Mouse (Mus musculus) midbrain, embryonic 12.5 days (tissue): Measurements from ENCODE around the gene Brsk1. TPM values are rescaled to one million over a fixed set of nuclear protein-coding genes. Genes with fewer than 3 reads are reported as not detected.

Experiments
- ATAC-seq: fragments of 200-750 bp; cut with Nextera tagmentation; 2 replicates; pipeline ENCODE4 v1.8.0; 2017; ENCODE audit warnings: low read depth, moderate TSS enrichment, moderate library complexity; ENCODE audit not compliant: low FRiP score
- H3K27ac ChIP-seq: fragments of 300-500 bp; sonication (generic); replicated peaks from 2 replicates; pipeline ENCODE4 v1.5.1; 2016; ENCODE audit warnings: mild to moderate bottlenecking
- H3K27me3 ChIP-seq: fragments of 300-500 bp; sonication (generic); 2 replicates; pipeline ENCODE4 v1.6.1; 2016; ENCODE audit warnings: mild to moderate bottlenecking
- H3K36me3 ChIP-seq: fragments of 300-500 bp; sonication (generic); 2 replicates; pipeline ENCODE4 v1.6.1; 2016
- H3K4me1 ChIP-seq: fragments of 300-500 bp; sonication (generic); 2 replicates; pipeline ENCODE4 v1.6.1; 2016
- H3K4me2 ChIP-seq: fragments of 300-500 bp; sonication (generic); replicated peaks from 2 replicates; pipeline ENCODE4 v1.6.1; 2016; ENCODE audit warnings: mild to moderate bottlenecking, moderate library complexity
- H3K4me3 ChIP-seq: fragments of 300-500 bp; sonication (generic); 2 replicates; pipeline ENCODE4 v1.5.1; 2016; ENCODE audit warnings: mild to moderate bottlenecking
- H3K9ac ChIP-seq: fragments of 300-500 bp; sonication (generic); replicated peaks from 2 replicates; pipeline ENCODE4 v1.6.1; 2016; ENCODE audit warnings: mild to moderate bottlenecking, moderate library complexity
- H3K9me3 ChIP-seq: fragments of 300-500 bp; sonication (generic); 2 replicates; pipeline ENCODE4 v1.6.1; 2016; ENCODE audit warnings: mild to moderate bottlenecking
- WGBS: fragments of 180-500 bp; shearing (Covaris S2); methylation state at CpG from one replicate; pipeline ENCODE4 v1.1.7; 2016; 5-methylcytosine and 5-hydroxymethylcytosine counted together
- polyA plus RNA-seq: library from polyadenylated mRNA; unstranded; fragments of >200 nt; fragmentation: Nextera tagmentation; extraction: Ambion mirVana; gene quantifications from 2 replicates; pipeline ENCODE4 v1.2.1, GENCODE M21; 2016

Brsk1 gene
- polyA plus RNA-seq, 1 experiment from 2014 or later: 5.7 TPM

DNA sequence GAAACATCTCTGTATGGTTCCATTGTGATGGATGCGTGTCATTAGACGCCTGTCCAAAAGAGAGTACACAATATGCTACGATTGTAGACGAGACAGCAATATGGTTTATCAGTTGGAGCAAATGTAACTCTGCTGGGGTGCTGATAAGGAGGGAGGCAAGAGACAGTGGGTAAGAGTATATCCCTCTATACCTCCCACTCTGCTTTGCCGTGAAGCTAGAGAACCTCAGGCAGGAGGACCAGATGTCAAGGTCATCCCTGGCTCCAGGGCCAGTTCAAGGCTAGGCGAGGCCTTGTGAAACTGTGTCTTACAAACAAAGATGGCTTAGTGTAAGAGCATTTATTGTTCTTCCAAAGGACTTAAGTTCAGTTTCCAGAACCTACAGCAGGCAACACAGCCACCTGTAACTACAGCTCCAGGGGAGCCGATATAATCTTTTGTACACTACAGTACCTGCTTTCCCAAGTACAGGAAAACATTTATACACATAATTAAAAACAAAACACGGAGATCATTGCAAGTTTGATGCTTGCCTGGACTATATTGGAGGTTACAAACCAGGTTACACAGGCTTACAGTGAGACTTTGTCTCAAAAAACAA, 19.6 kb upstream of the Brsk1 start:
- Histone ChIP-seq H3K4me2 (no peak overlapping the region), H3K4me1 (no peaks in the 10 kb centered on the region), H3K27me3 (no peaks in the 10 kb centered on the region), H3K9ac (no peak overlapping the region), H3K9me3 (no peaks in the 10 kb centered on the region), H3K4me3 (no peak overlapping the region), H3K27ac (no peak overlapping the region), H3K36me3 (peaks cover 87% of the 10 kb centered on the region)
- ATAC-seq: no peak
- whole genome bisulfite sequencing: 89% methylated on average over 8 of the region's 8 CpGs

DNA sequence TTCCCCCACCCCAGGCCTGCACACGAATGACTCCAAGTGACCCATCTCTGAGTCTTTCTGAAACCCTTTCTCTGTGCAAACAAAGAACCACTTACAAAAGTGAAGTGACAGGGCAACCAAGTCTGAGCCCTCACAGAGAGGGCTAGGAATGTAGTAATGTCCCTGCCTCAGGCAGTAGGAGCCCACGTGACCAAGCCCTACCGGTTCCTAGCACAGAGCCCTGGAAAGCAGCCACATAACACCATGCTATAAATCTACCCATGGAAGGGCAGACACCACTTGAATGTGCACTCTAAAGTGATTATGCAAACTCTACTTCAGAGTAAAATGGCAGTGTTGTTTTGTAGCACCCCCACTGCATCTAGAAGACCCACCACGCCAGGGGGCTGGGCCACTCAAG, 18.4 kb upstream of the Brsk1 start:
- H3K9ac ChIP-seq: no peak overlapping the region
- H3K4me2 ChIP-seq: no peak overlapping the region
- no peaks in the 10 kb centered on the region for H3K4me1 ChIP-seq
- peaks cover 81% of the 10 kb centered on the region for H3K36me3 ChIP-seq
- no peak for ATAC-seq
- no peaks in the 10 kb centered on the region for H3K9me3 ChIP-seq
- no peak overlapping the region for H3K27ac ChIP-seq
- WGBS: 81% methylated on average over 4 of the region's 4 CpGs
- no peak overlapping the region for H3K4me3 ChIP-seq
- no peaks in the 10 kb centered on the region for H3K27me3 ChIP-seq

DNA sequence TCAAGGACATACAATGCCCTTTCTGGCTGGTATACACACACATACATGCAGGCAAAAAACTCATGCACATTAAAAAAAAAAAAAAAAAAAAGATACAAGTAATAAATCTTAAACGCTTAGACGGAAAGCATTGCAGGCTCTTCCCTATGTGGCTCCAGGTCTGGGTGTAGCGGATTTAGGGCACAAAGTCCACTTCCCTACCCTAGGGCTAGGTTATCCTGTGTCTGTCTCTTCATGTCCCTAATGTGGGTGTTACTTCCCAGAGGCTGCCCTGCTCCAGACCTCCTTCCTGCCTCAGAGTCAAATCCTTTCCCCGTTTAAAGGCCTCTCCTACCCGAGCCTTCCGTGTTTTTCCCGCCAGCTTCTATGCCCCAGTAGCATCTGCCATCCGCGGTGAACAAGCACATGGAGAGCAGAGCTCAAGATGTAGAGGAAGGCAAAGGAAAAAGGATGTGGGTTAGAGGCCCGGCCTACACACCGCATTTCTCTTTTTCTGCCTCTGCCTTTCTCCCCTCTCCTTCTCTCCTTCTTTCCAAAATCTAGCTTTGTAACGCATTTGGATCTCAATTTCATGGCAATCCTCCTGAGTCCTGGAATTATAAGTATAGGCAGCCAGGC, 16.2 kb upstream of the Brsk1 start:
- Histone ChIP-seq H3K4me3 (no peak overlapping the region), H3K9me3 (no peaks in the 10 kb centered on the region), H3K4me1 (no peaks in the 10 kb centered on the region), H3K27ac (no peak overlapping the region), H3K4me2 (no peak overlapping the region), H3K9ac (no peak overlapping the region), H3K36me3 (peaks cover 74% of the 10 kb centered on the region), H3K27me3 (no peaks in the 10 kb centered on the region)
- WGBS: 94% methylated on average over 12 of the region's 12 CpGs
- no peak for ATAC-seq

DNA sequence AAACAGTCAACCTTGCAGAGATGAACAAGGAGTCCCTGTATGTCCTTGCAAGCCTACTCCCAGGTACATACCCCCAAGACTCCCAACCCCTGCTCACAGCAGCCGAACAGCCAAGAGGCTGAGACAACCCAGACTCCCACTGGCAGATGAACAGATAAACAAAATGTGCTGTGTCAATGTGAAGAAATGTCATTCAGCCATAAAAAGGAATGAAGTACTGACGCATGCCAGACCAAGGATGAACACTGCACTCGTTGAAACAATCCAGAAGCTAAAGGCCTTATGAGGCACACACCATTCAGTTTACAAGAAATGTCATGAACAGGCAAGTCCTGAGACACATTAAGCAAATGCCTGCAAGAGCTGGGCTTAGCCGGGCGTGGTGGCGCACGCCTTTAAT, 15.2 kb upstream of the Brsk1 start:
- H3K27me3 ChIP-seq: no peaks in the 10 kb centered on the region
- no peaks in the 10 kb centered on the region for H3K4me1 ChIP-seq
- WGBS: 95% methylated on average over 7 of the region's 7 CpGs
- H3K4me3 ChIP-seq: no peak overlapping the region
- H3K9me3 ChIP-seq: no peaks in the 10 kb centered on the region
- no peak overlapping the region for H3K27ac ChIP-seq
- H3K9ac ChIP-seq: no peak overlapping the region
- no peak overlapping the region for H3K4me2 ChIP-seq
- peaks cover 73% of the 10 kb centered on the region for H3K36me3 ChIP-seq
- no peak for ATAC-seq

DNA sequence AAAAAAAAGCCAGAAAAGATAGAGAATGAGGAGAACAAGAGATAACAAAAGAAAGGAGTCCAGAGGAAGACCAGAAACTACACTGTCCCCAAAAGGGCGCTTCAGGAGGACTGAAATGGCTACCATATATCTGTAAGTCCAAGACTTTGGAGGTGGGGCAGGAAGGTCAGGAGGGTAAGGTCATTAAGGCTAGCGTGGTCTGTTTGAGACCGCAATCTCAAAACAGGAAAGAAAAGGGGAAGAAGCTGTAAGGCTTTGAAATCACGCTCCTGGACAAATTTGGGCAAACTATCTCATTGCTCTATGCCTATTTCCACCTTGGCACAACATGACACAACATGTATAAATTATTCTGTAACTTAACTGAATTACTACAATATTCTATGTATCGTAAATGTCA, 7.1 kb upstream of the Brsk1 start:
- WGBS: 96% methylated on average over 5 of the region's 5 CpGs
- H3K9ac ChIP-seq: no peak overlapping the region
- peaks cover 29% of the 10 kb centered on the region; the same call in 1 of the 2 replicates for H3K36me3 ChIP-seq
- H3K27me3 ChIP-seq: no peaks in the 10 kb centered on the region
- no peak for ATAC-seq
- no peak overlapping the region for H3K27ac ChIP-seq
- no peak overlapping the region for H3K4me3 ChIP-seq
- peaks cover 7% of the 10 kb centered on the region for H3K4me1 ChIP-seq
- no peaks in the 10 kb centered on the region for H3K9me3 ChIP-seq
- H3K4me2 ChIP-seq: no peak overlapping the region

DNA sequence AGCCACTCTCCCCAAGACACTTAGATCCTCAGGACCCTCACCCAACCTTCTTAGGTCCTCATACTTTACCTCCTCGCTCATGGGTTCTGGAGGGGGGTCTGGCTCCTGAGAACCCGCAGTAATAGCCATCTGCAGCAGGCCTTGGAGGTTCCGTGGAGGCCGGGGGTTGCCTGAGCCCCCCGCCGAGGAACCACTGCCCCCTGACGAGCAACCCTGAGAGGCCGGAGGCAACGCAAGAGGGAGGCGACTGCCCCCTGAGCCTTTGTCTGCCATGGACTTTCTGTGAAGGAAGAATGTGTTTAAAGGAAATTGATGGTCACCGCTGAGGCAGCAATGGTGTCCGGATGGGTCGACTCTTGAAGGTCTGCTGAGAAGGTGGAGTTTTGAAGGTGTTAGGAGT, 6.2 kb upstream of the Brsk1 start:
- WGBS: under 1% methylated on average over 13 of the region's 13 CpGs
- Histone ChIP-seq H3K9ac (peak overlapping the region; percentile 58; the same call in 1 of the 2 replicates), H3K4me2 (peak overlapping the region; percentile 85), H3K4me3 (peak overlapping the region; percentile 73), H3K4me1 (peaks cover 7% of the 10 kb centered on the region), H3K9me3 (no peaks in the 10 kb centered on the region), H3K36me3 (peaks cover 29% of the 10 kb centered on the region; the same call in 1 of the 2 replicates), H3K27me3 (no peaks in the 10 kb centered on the region), H3K27ac (no peak overlapping the region)
- ATAC-seq: no peak

DNA sequence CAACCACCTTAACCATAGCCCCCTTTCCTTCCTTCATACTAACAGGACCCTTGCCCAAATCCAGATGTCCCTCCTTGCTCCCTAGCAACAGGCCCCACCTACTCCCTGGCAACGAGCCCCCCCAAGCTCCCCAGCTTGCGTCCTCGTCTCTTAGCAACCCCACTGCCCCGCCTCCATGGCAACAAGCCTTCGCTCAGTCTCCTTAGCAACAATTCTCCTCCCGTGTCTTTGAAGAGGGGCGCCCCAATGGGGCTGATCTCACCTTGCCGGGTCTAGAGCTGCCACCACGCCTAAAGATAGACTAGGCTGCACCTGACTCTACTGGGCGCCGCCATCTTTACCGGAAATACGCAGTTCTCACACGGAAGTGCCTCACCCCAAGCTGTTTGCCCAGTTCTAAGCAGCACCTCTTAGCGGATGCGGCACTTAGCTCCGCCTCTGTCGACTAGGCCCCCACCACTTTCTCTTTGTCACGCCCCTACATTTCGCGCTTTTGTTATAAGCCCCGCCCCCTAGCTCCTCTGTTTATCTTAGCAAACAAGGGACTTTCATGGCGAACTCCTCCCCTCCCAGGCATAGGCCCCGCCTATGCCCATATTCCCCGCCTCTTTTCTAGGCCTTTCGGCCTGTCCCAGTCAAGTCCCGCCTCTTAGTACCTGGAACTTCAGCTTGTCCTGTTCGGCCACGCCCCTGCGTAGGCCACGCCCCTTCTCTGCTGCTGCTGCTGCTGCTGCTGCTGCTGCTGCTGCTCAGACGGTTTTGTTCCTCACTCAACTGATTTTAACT, 5.6 kb upstream of the Brsk1 start, which contains the start of gene Hspbp1:
TSS of gene Hspbp1 (minus strand) at position 437 of the 786 bp plus-strand sequence.
- under 1% methylated on average over 32 of the region's 32 CpGs for WGBS
- H3K27me3 ChIP-seq: no peaks in the 10 kb centered on the region
- H3K9ac ChIP-seq: peak within 1 kb of the TSS; percentile 58
- H3K4me2 ChIP-seq: peak within 1 kb of the TSS; percentile 85
- peak within 1 kb of the TSS; percentile 73 for H3K27ac ChIP-seq
- peaks cover 7% of the 10 kb centered on the region for H3K4me1 ChIP-seq
- no peaks in the 10 kb centered on the region for H3K9me3 ChIP-seq
- peak within 1 kb of the TSS; percentile 73 for H3K4me3 ChIP-seq
- peaks cover 28% of the 10 kb centered on the region; the same call in 1 of the 2 replicates for H3K36me3 ChIP-seq
- peak; percentile 98 for ATAC-seq

DNA sequence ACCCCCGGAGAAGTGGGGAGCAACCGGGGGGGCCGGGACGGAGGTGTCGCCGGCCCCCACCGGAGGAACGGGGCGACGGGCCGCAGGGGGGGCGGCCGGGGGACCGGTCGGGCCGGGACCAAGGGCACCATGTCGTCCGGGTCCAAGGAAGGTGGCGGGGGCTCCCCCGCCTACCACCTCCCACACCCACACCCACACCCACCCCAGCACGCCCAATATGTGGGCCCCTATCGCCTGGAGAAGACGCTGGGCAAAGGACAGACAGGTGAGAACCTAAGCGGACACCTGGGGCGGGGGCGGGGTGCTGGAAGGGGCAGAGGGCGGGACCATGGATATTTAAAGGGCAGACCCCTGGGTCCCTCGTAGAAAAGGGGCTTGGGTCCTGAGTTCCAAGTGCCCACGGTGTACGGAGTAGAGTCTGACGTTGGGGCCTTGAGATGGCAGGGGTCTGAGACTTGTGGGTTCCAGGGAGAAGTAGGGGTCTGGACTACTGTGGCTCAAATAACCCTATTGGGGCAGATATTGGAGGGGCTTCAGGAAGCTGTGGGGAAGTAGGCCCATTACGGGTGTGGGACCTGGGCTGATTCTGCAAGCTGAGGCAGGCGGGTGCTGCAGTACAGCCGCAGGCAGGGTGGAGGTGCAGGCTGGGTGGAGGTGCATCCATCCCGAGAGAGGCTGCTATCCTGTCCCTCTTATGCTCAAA, 698 bp downstream of the Brsk1 start:
- Histone ChIP-seq H3K27me3 (no peaks in the 10 kb centered on the region), H3K4me3 (peak overlapping the region; percentile 88), H3K27ac (peak overlapping the region; percentile 93), H3K9me3 (no peaks in the 10 kb centered on the region), H3K4me1 (peaks cover 18% of the 10 kb centered on the region), H3K4me2 (peak overlapping the region; percentile 59), H3K9ac (peak overlapping the region; percentile 100), H3K36me3 (peaks cover 35% of the 10 kb centered on the region)
- WGBS: 7% methylated on average over 19 of the region's 35 CpGs
- ATAC-seq: peak; percentile 62

DNA sequence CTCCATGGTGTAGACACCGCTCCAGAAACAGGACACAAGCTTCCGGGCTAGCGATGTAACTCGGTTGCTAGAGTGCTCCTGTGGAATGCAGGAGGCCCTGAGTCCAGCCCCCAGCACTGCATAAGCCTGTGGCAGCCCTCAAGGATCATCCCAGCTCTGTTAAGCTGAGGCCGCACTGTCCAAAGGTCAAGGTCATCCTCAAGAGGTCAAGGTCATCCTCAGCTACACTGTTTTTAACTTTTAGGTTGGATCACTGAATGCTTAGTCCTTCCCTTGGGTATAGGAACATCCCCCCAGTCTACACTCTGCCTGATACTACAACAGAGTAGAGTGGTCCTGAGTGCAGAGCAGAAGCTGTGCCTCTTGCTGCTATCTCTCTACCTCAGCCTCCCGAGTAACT, 2.6 kb downstream of the Brsk1 start:
- Histone ChIP-seq H3K36me3 (peaks cover 52% of the 10 kb centered on the region), H3K4me1 (peaks cover 18% of the 10 kb centered on the region), H3K4me3 (no peak overlapping the region), H3K9ac (no peak overlapping the region), H3K27me3 (no peaks in the 10 kb centered on the region), H3K9me3 (no peaks in the 10 kb centered on the region), H3K27ac (no peak overlapping the region), H3K4me2 (no peak overlapping the region)
- WGBS: 70% methylated on average over 6 of the region's 6 CpGs
- ATAC-seq: no peak

DNA sequence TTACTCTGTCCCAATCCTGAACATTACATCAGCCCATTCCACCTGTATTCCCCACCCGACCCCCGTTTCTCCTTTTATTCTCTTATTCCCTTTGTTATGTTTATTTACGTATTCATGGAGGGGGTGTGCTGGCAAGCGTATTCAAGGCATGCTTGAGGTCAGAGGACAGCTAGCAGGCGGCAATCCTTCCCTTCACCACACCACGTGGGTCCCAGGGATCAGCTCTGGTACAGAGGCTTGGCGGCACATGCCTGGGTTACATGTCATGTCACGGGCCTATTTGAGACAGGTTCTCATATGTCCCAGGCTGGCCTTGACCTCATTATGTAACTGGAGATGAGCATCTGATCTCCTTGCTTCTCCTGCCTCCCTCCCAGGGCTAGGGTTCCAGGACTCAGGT, 11.9 kb downstream of the Brsk1 start:
- ATAC-seq: no peak
- peaks cover 92% of the 10 kb centered on the region for H3K36me3 ChIP-seq
- 40% methylated on average over 8 of the region's 8 CpGs for WGBS
- H3K4me2 ChIP-seq: no peak overlapping the region
- H3K9me3 ChIP-seq: no peaks in the 10 kb centered on the region
- H3K27me3 ChIP-seq: no peaks in the 10 kb centered on the region
- H3K27ac ChIP-seq: no peak overlapping the region
- H3K4me3 ChIP-seq: no peak overlapping the region
- no peak overlapping the region; the same call in 1 of the 2 replicates for H3K9ac ChIP-seq
- peaks cover 10% of the 10 kb centered on the region for H3K4me1 ChIP-seq

DNA sequence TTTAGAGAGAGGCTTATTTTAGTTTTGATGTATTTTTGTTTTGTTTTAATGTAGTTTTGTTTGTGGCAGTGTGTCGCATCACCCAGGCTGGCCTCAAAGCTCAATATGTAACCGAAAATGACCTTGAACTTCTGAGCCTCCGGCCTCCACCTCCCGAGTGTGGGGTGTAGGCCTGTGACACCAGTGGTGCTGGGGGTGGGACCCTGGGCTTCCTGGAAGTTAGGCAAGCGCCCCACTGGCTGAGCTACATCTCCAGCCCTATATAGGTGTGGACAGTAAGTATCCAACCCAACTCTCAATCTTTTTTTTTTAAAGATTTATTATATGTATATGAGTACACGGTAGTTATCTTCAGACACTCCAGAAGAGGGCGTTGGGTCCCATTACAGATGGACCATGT, 12.8 kb downstream of the Brsk1 start:
- Histone ChIP-seq H3K4me1 (peaks cover 10% of the 10 kb centered on the region), H3K27ac (no peak overlapping the region), H3K4me2 (no peak overlapping the region), H3K9me3 (no peaks in the 10 kb centered on the region), H3K4me3 (no peak overlapping the region), H3K36me3 (peaks cover 93% of the 10 kb centered on the region), H3K27me3 (no peaks in the 10 kb centered on the region), H3K9ac (no peak overlapping the region)
- no peak for ATAC-seq
- 90% methylated on average over 7 of the region's 7 CpGs for WGBS

DNA sequence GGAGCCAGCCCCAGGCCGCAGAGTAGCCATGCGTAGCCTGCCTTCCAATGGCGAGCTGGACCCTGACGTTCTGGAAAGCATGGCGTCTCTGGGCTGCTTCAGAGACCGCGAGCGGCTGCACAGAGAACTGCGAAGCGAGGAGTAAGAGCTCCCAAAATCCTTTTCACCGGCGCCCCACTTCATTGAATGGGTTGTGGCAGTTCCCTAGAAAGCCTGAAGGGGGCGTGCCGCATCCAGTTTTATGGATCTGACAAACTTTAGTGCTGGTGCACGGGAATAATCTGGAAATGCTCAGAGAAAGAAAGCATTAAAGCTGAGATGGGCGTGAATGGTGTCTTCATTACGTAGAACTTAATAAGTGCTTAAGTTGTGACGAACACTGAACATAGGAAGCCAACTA, 14.7 kb downstream of the Brsk1 start:
- no peak overlapping the region for H3K4me2 ChIP-seq
- H3K4me3 ChIP-seq: no peak overlapping the region
- WGBS: 33% methylated on average over 18 of the region's 18 CpGs
- H3K27me3 ChIP-seq: no peaks in the 10 kb centered on the region
- H3K4me1 ChIP-seq: peaks cover 10% of the 10 kb centered on the region
- no peak for ATAC-seq
- no peaks in the 10 kb centered on the region for H3K9me3 ChIP-seq
- H3K36me3 ChIP-seq: peaks cover 94% of the 10 kb centered on the region
- no peak overlapping the region for H3K9ac ChIP-seq
- no peak overlapping the region for H3K27ac ChIP-seq
